Mouse (Mus musculus) bone marrow macrophage, adult 2 months (primary cell): ENCODE measurements around the gene Mfsd11.

Experiments
- CTCF ChIP-seq: IDR thresholded peaks from 2 replicates; pipeline ENCODE4 v1.5.1; 2012; ENCODE audit warnings: low read depth, mild to moderate bottlenecking, low read length, moderate library complexity
- POLR2A ChIP-seq: IDR thresholded peaks from 2 replicates; pipeline ENCODE4 v1.6.1; 2012; ENCODE audit warnings: mild to moderate bottlenecking, low read depth, low read length, borderline replicate concordance

DNA sequence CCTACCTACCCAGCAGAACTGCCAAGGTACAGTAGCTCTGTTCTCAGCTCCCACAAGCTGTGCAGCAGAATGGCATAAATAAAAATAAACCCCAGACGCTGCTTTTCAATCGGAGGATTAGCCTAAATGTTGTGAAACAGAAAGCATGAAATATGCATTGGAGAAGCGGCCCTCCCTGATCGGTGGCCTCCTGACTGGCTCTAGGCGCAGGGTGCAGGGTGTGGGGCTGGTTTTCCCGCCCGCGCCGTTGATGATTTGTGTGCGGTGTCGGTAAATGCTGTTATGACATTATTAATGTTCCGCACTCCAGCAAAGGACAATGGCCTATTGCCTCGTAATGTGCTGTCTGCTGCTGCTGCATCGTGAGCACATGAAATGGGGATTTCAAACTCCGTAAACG is 61.3 kb downstream of the Mfsd11 start:
- TF ChIP-seq POLR2A = no peak
- TF ChIP-seq CTCF = no peak
